Mouse (Mus musculus): Measurements from ENCODE around the gene Bbc3.

Bbc3 gene

DNA sequence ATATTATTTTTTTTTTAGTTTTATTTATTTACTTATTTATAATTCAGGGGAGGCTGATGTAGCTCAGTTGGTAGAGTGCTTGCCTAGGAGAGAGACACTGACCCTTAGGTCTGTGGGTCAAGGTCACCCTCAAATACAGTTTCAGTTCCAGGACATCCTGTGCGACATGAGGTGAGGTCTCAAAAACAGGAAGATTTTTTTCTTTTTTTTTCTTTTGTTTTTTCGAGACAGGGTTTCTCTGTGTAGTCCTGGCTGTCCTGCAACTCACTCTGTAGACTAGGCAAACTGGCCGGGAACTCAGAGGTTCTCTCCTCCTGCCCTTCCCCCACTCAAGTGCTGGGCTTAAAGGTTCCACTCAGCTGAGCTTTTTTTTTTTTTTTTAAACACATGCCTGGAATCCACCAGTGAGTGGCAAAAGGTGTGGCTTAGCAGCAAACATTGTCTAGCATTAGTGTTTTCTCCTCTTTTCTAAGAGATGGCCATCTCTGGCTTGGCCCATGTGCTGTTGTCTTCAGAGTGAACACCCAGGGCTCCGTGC, 7.1 kb downstream of the Bbc3 start:
- no peak for DNase-seq (ENCODE audit: low read depth, low spot score)

DNA sequence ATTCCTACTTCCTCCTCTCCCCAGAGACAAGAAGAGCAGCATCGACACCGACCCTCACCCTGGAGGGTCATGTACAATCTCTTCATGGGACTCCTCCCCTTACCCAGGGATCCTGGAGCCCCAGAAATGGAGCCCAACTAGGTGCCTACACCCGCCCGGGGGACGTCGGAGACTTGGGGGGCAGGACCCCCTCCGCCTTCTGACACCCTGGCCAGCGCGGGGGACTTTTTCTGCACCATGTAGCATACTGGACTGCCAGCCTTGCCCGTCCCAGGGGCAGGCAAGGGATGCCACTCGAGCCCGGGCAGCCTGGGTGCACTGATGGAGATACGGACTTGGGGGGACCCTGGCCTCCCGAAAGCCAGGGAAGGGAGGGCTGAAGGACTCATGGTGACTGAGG, 8.9 kb downstream of the Bbc3 start:
- DNase-seq (ENCODE audit: low read depth, low spot score), result no peak

DNA sequence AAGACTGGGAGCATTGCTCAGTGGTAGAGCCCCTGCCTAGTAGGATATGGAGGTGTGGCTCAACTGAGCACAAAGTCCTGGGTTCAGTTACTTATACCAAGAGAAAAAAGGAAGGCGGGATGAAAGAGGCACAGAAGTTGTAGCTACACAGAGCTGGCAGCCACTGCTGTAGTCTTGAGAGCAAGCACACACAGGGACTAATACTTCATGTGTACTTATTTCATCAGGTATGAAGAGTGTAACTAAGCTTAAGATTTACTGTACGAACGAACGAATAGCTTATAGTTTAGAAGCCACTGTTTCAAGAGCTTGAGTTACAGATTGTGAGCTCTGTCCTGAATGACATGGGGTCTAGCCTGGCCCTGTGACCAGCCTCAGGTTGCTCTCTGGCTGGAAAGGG, 11.0 kb downstream of the Bbc3 start:
- DNase-seq (ENCODE audit: low read depth, low spot score), result no peak

DNA sequence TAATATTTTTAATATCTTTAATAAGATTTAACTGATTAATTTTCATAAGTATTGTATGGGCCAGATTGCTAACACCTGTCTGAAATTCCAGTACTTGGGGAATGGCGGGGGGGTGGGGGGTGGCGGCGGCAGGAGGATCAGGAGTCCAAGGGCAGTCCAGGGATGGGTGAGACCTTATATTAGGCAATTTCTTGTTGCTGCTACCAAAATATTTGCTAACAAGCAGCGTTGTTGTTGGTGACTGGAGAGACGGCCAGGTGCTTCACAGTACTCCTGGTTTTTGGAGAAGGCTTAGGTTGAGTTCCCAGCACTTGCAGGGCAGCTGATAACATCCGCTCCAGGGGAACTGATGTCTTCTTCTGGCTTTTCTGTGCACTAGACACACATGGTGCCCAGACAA, 12.3 kb downstream of the Bbc3 start:
- no peak for DNase-seq (ENCODE audit: low read depth, low spot score)

DNA sequence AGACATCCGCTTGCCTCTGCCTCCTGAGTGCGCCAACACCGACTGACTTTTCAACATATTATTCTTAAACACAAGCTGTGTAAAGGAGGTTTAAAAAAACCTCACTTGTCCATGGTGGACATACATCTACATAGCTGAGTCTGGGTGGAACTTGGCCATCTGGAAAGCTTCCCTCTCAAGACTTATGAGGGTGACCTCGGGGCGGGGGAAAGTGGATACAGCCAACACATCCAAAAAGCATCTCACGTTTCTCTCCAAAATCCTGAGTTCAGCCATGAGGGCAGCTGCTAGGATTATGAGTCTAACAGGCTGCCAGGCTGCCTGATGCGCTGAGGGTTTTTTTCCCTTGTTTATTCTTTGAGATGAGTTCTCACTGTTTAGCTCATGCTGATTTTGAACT, 16.5 kb downstream of the Bbc3 start:
- no peak for DNase-seq (ENCODE audit: low read depth, low spot score)

DNA sequence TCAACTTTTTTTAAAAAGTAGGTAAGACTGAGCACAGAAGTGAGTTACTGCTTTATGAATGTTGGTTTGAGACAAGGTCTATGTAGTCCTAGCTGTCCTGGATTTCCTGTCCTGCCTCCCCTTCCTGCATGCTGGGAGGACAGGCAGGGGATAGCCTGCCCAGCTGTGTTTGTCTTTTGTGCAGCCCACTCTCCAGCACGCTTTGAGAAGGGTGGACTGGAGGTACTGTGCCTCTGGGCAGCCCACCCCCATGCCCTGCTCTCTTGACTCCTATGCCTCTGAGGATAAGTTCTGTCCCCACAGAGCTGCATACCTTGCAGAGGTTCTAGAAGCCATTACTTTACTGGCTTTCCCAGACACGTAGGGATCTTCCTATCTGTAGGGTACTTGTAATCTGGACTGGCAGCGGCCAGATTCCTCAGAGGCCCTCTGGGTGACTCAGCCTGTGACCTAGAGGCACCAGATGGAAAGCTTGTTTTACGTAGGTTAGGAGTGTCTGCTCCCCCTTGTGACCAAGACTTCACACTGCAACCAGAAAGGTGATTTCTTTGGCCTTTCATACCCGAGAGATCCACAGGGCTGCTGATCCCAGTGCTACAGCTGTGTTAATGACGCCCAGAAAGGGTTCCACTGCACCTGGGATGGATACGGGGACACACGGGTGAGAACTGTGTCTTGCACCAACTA, 17.9 kb downstream of the Bbc3 start:
- no peak for DNase-seq (ENCODE audit: low read depth, low spot score)

DNA sequence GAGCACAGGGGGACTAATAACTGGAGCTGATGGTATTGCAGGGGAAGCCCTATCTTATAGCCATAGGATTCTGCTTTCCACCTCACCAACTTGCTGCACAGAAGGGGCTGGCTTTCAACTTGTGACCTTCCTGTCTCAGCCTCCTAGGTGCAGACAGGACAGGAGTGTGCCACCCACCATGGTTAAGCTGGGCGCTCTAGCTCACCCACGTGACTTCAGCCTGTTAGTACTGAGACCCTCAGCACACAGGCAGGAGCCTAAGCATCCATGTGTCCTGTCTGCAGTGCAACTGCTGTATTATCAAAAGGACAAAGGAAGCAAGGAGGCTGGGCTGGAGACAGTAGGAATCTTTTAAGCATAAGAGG, 18.4 kb downstream of the Bbc3 start:
- DNase-seq (ENCODE audit: low read depth, low spot score), result no peak

DNA sequence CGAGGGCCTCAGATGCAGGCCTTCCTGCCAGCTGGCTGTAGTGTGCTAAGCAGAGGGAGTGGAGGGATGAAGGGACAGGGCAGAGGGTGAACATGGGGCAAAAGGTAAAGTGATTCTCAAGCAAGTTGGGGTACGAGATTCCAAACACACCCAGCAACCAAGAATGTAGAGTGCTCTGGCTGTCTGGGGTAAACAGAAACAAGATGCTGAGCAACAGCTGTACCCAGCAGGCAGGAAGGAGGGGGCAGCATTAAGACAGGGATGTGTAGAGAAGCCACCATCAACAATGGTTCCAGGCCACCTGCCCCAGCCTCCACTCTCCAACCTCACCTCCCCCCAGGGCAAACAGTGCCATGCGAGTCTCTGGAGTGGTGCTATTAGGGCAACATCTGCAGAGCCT, 21.0 kb downstream of the Bbc3 start:
- no peak for DNase-seq (ENCODE audit: low read depth, low spot score)

DNA sequence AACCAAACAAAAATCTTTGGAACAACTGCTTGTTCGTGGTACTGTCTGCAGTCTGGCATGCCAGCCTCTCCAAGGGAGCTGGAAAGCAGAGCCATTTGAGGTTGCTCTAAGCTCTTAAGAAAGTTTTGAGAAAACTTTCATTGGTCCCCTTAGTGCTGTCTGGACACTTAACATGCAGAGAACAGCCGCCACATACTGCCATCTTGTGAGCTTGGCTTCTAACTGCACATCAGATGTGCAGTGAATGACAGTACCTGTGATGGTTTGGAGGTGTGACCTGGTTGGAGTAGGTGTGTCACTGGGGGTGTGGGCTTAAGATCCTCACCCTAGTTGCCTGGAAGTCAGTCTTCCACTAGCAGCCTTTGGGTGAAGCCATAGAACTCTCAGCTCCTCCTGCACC, 29.5 kb downstream of the Bbc3 start:
- no peak for DNase-seq (ENCODE audit: low read depth, low spot score)

DNA sequence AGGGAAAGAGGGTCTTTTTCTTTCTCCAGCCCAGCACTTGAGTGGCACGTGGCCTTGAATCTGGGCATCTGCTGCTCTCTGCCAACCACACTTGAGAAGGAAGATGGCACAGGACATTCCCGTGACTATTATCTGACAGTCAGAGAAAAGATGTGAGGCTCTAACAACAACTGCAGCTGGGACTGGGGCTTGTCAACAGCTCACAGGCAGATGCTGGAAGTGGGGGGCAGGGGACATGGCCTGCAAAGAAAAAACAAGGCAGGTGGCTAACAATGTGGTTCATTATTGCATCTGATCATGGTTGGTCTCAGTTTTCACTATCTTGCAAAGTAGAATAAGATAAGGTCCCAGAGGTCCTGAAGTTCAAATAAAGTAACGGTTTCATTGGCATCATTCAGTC, 36.4 kb downstream of the Bbc3 start:
- DNase-seq (ENCODE audit: low read depth, low spot score), result no peak

DNA sequence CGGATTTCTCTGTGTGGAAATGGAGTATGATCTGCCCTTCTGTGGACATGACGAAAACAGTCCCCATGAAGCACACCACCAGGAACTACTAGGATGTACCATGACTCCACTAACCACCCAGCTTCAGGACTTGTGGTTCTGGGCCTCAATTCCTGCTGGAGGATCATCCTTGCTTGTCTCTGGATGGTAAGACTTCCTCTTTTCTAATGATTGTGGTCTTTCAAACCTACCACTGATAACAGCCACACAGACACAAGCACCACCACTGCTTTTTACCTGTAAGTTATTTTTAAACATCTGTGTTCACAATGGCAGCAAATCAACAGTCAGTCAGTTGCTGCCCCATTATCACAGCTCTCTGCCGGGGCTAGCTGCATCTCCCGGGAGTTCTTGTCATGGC, 37.1 kb downstream of the Bbc3 start:
- DNase-seq (ENCODE audit: low read depth, low spot score), result no peak

DNA sequence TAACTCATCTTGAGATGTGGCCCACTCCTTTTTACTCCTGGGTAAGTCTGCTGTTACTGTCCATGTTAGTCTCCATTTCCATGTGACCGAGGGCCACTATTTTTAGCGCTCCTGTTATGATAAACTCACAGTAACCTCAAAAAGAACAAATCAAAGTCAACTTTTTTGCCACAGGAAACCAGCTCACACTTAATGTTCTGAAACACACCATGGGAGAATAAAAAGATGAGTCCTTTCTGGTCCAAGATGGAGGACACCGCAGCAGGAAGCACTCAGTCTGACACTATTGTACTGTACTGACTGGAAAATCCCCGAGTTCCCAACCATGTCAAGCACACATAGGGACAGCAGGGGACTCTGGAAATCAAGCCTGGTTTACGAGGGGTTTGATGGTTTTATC, 41.8 kb downstream of the Bbc3 start:
- no peak for DNase-seq (ENCODE audit: low read depth, low spot score)

DNA sequence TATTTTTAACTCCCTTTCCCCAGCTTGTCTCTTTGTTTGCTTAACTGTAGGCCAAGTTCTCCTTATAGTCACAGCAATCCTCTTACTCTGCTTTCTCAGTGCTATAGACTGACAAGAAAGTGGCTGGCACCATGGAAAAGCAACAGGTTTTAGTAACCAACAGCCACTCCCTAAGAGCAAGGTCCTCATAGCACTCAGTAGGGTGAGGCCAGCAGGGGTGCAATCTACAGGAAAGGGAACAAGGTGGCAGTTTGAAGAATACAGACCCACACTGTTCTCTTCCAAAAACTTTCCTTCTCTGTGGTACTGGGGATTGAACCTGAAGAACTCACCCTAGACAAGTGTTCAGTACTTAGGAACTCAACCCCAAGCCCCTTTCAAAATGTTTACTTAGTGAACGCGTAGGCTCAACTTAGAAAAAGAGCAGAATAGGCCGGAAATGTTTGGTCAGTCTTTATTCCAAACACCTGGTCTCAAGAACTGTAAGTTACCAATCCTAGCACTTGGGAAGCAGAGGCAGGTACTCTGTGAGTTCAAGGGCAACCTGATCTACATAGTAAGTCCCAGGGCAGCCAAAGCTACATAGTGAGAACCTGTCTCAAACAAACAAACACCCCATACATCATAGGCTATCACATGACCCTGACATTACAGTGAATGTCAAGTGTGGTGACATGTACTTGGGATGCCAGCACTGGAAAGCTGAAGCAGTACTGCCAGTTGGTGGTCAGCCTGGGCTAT, 47.8 kb downstream of the Bbc3 start:
- DNase-seq (ENCODE audit: low read depth, low spot score), result no peak

DNA sequence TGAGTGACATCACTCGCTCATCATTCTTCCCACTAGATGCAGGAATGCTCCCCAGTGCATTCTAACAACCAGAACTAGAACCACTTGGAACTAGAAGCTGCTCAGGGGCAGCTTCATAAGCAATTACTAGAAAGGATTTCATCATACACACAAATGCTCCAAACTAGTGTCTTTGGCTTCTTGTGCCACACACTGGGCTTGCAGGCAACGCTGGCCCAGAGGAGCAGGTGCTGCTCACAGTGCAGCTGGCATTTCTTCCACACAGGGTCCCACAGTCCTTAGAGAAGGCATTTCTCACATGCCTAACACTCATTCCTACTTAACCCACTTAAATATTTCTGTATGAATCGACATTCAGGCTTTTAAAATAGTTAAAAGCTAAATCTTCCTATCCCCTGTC, 49.4 kb downstream of the Bbc3 start:
- no peak for DNase-seq (ENCODE audit: low read depth, low spot score)

DNA sequence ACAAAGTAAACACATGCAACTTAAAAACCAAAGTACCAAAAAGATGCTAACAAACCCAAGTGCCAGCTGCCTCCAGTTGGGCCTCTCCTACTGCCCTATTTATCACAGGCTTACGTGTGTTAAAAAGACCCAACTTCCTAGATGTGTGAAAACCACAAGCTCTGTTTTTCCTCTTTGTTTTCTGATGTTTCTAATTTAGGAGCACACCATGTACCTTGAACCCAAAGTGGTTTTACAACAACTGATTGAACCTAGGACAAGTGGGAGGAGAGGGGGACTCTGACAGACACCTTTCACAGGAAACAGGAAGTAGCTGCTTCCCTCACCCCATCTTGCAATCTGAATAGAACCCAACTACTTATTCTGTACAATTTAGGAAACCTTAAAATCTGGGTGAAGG, 56.1 kb downstream of the Bbc3 start:
- no peak for DNase-seq (ENCODE audit: low read depth, low spot score)

DNA sequence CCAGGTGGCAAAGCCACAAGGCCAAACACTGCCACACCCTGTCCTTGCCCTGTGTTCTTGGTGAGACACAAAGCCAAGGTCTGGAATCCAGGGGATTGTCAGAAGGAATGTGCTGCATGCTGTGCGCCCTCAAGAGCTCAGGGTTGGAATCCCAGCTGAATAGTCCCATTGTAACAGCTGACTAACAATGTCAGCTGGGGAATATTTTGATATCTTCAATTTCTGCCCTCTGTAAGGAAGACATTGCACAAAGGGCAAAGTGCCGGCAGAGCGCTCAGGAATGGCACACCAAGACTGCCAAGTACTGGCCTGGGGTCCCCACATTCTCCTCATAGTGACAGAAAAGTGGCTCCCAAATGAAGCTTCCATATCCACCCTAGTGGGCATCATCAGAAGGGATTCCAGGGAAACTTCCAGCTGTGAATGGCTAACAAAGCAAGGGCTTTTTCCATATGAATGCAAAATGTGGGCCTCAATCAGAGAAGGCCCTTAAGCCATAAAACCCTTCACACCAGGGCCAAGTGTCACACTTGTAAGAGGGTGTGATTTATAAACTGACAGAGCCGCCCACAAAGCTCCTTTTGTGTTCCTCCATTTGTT, 56.8 kb downstream of the Bbc3 start:
- peak; percentile 61 for DNase-seq (ENCODE audit: low read depth, low spot score)

DNA sequence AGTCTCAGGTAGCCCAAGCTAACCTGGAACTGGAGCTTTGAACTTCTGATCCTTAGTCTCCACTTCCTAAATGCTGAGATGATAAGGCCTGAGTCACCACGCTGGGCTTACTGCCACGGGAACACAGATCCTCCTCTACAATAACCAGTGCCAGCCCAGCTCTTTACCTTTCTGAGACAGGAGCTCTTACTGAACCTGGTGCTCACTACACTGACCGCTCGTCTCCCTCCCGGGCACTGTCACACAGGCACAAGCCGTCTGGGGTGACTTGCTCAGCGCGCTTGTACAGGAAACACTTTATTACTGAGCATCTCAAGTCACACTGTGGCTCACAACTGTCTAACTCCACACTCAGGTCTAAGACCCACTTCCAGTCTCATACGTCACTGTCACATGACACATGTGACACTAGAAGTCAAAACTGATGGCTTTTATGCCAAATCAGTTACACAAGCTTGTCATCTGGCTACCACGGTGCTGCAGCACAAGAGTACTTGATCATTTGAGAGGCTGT, 58.0 kb downstream of the Bbc3 start:
- DNase-seq (ENCODE audit: low read depth, low spot score), result no peak

DNA sequence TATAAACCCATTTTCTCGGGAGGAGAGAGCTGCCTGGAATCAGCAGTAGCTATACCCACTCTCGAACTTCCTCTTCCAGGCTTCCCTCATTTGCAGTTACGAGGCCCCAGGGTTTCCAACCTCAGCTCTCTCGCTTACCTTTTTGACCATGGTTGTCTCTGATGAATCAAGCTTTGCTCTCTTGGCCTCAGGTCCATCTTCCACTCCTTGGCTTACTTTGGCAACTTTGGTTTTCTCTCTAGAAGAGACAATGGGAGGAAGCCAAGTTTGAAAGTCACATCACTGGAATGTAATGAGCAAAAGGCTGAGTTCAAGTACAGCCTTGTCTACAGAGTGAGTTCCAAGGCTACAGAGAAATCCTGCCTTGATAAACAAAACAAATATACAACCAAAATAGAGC, 58.5 kb downstream of the Bbc3 start:
- DNase-seq (ENCODE audit: low read depth, low spot score), result no peak

All from WW6 (cell line).